Mouse (Mus musculus) stomach, postnatal 0 days (tissue): ENCODE data around the gene Cblb. TPM values are rescaled to one million over a fixed set of nuclear protein-coding genes. Genes with fewer than 3 reads are reported as not detected.

ENCODE experiments used
- ATAC-seq: fragments of 200-750 bp; cut with Nextera tagmentation; 2 replicates; pipeline ENCODE4 v1.8.0; 2017; ENCODE audit not compliant: low FRiP score, low TSS enrichment
- DNase-seq: peaks from one replicate; pipeline ENCODE4 v3.0.0-alpha.2; 2016; ENCODE audit warnings: low spot score
- H3K27ac ChIP-seq: fragments of 300-500 bp; sonication (generic); replicated peaks from 2 replicates; pipeline ENCODE4 v1.5.1; 2014; ENCODE audit warnings: mild to moderate bottlenecking, control low read depth
- H3K27me3 ChIP-seq: fragments of 300-500 bp; sonication (generic); 2 replicates; pipeline ENCODE4 v1.6.1; 2014; ENCODE audit warnings: low read length; ENCODE audit not compliant: control insufficient read depth, insufficient read depth
- H3K36me3 ChIP-seq: fragments of 300-500 bp; sonication (generic); 2 replicates; pipeline ENCODE4 v1.6.1; 2014; ENCODE audit warnings: low read length, mixed read lengths; ENCODE audit not compliant: control insufficient read depth, insufficient read depth
- H3K4me1 ChIP-seq: fragments of 300-500 bp; sonication (generic); replicated peaks from 2 replicates; pipeline ENCODE4 v1.6.1; 2014; ENCODE audit warnings: antibody characterized with exemption; ENCODE audit not compliant: control insufficient read depth, insufficient read depth
- H3K4me2 ChIP-seq: fragments of 300-500 bp; sonication (generic); replicated peaks from 2 replicates; pipeline ENCODE4 v1.6.1; 2014; ENCODE audit warnings: low read depth, mild to moderate bottlenecking, control low read depth, moderate library complexity
- H3K4me3 ChIP-seq: fragments of 300-500 bp; sonication (generic); 2 replicates; pipeline ENCODE4 v1.5.1; 2014; ENCODE audit warnings: low read depth, low read length, control low read depth
- H3K9ac ChIP-seq: fragments of 300-500 bp; sonication (generic); 2 replicates; pipeline ENCODE4 v1.6.1; 2014; ENCODE audit warnings: mild to moderate bottlenecking, low read length, control low read depth, mixed read lengths
- H3K9me3 ChIP-seq: fragments of 300-500 bp; sonication (generic); 2 replicates; pipeline ENCODE4 v1.6.1; 2016; ENCODE audit warnings: low read length; ENCODE audit not compliant: control insufficient read depth
- CTCF ChIP-seq: IDR thresholded peaks from 2 replicates; pipeline ENCODE4 v1.5.1; 2016; ENCODE audit warnings: antibody characterized with exemption, low read depth, mild to moderate bottlenecking, moderate library complexity
- EP300 ChIP-seq: optimal IDR thresholded peaks from 2 replicates; pipeline ENCODE3; 2016; ENCODE audit warnings: antibody characterized with exemption
- WGBS: fragments of 180-500 bp; shearing (Covaris S2); extraction: QIAGEN DNeasy Blood & Tissue Kit; methylation state at CpG from one replicate; pipeline ENCODE4 v1.1.7; 2014; 5-methylcytosine and 5-hydroxymethylcytosine counted together
- polyA plus RNA-seq: library from polyadenylated mRNA; unstranded; fragments of >200 nt; fragmentation: Nextera tagmentation; extraction: Ambion mirVana; gene quantifications from 2 replicates; pipeline ENCODE4 v1.2.1, GENCODE M21; 2015

Gene Cblb
- polyA plus RNA-seq, 1 experiment from 2014 or later: 4.0 TPM

- H3K4me3 ChIP-seq: no peak overlapping the region
- ATAC-seq (no peak), DNase-seq (no peak)
- no peak overlapping the region for H3K9ac ChIP-seq
- H3K36me3 ChIP-seq: 0 out of 2 replicates have a peak, but pooled peaks cover 3% of the 10 kb centered on the region
- WGBS: 68% methylated on average over 7 of the region's 7 CpGs
- no peaks in the 10 kb centered on the region for H3K9me3 ChIP-seq
- no peaks in the 10 kb centered on the region for H3K27me3 ChIP-seq
- no peaks in the 10 kb centered on the region for H3K4me1 ChIP-seq
- no peak overlapping the region for H3K4me2 ChIP-seq
- TF ChIP-seq CTCF (peak; percentile 62), EP300 (no peak)
- H3K27ac ChIP-seq: no peak overlapping the region
Measured at GRCm38 (mm10) chr16:52182057-52182456, 151.0 kb downstream of the Cblb start.

DNA sequence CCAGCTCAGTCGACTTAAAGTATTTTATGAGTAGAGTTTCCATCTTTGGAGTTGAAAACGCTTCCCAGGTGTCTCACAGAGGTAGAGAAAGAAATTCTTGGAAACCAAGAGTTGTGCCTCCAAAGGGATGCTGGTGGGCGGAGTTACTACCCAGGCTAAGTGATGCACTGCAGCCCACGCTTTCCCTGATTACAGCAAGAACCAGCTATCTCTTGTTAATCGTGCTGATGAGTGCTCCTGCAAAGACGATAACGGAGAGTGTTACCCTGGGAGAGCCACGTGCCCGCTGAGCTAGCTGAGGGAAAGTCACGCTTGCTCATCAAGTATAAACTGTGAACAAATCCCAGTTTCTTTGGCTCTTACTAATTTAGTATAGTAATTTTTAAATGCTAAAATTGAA, 153.3 kb downstream of the Cblb start:
- Histone ChIP-seq H3K36me3 (0 out of 2 replicates have a peak, but pooled peaks cover 3% of the 10 kb centered on the region), H3K9me3 (no peaks in the 10 kb centered on the region), H3K4me1 (no peaks in the 10 kb centered on the region), H3K9ac (no peak overlapping the region), H3K4me2 (no peak overlapping the region), H3K4me3 (no peak overlapping the region), H3K27ac (no peak overlapping the region), H3K27me3 (no peaks in the 10 kb centered on the region)
- ATAC-seq: no peak
- no peak for DNase-seq
- TF ChIP-seq EP300 (no peak), CTCF (no peak)
- 87% methylated on average over 10 of the region's 10 CpGs for WGBS

GRCm38 (mm10) chr16:52186731-52187130, 155.7 kb downstream of the Cblb start:
- TF ChIP-seq EP300 (no peak), CTCF (no peak)
- 21% methylated on average over 10 of the region's 10 CpGs for WGBS
- DNase-seq (peak; percentile 18), ATAC-seq (0 out of 2 replicates have a peak, but pooled peaks have one; percentile 40)
- H3K9ac ChIP-seq: no peak overlapping the region
- H3K27ac ChIP-seq: no peak overlapping the region
- no peaks in the 10 kb centered on the region for H3K9me3 ChIP-seq
- H3K4me2 ChIP-seq: no peak overlapping the region
- H3K36me3 ChIP-seq: peaks cover 15% of the 10 kb centered on the region; the same call in 1 of the 2 replicates
- H3K4me1 ChIP-seq: no peaks in the 10 kb centered on the region
- no peak overlapping the region for H3K4me3 ChIP-seq
- H3K27me3 ChIP-seq: no peaks in the 10 kb centered on the region

DNA sequence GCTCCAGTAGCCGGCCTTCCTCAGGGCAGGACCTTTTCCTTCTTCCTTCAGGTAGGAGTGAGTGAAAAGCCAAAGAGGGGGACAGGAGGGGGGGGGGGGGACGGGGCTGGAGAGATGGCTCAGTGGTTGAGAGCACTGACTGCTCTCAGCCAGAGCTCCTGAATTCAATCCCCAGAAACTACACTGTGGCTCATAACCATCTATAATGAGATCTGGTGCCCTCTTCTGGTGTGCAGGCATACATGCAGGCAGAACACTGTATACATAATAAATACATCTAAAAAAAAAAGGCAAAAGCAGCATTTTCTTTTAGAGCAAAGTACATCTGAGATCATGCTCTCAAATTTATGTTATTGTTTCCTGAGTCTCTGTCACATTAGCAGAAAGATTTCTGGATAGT, 158.1 kb downstream of the Cblb start:
- ATAC-seq (no peak), DNase-seq (no peak)
- Histone ChIP-seq H3K27me3 (no peaks in the 10 kb centered on the region), H3K9ac (no peak overlapping the region), H3K4me3 (no peak overlapping the region), H3K4me1 (no peaks in the 10 kb centered on the region), H3K36me3 (peaks cover 16% of the 10 kb centered on the region; the same call in 1 of the 2 replicates), H3K4me2 (no peak overlapping the region), H3K9me3 (no peaks in the 10 kb centered on the region), H3K27ac (no peak overlapping the region)
- TF ChIP-seq EP300 (no peak), CTCF (peak; percentile 64)
- WGBS: 50% methylated on average over 1 of the region's 2 CpGs

DNA sequence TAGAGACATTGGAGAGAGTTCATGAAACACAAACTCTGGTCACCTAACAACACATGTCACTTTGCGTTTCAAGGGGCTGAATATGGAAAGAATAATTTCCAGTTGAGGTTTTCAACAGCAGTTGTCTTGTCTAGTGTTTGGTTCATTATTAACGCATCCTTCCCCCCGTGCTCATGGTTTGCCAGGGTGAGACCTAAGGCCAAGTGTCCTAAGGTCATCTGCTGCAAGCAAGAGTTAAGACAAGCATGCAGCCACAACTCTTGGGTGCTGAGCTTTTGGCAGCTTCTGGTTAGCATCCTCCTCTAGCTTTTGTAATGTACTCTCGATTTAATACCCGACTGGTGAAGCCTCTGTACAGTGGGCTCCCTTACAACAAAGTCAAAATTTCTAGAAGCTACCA, 159.7 kb downstream of the Cblb start:
- 87% methylated on average over 5 of the region's 5 CpGs for WGBS
- Histone ChIP-seq H3K4me2 (no peak overlapping the region), H3K4me1 (no peaks in the 10 kb centered on the region), H3K27ac (no peak overlapping the region), H3K27me3 (no peaks in the 10 kb centered on the region), H3K36me3 (peaks cover 18% of the 10 kb centered on the region; the same call in 1 of the 2 replicates), H3K9ac (no peak overlapping the region), H3K4me3 (no peak overlapping the region), H3K9me3 (no peaks in the 10 kb centered on the region)
- ATAC-seq (no peak), DNase-seq (no peak)
- TF ChIP-seq EP300: no peak
- TF ChIP-seq CTCF: no peak

DNA sequence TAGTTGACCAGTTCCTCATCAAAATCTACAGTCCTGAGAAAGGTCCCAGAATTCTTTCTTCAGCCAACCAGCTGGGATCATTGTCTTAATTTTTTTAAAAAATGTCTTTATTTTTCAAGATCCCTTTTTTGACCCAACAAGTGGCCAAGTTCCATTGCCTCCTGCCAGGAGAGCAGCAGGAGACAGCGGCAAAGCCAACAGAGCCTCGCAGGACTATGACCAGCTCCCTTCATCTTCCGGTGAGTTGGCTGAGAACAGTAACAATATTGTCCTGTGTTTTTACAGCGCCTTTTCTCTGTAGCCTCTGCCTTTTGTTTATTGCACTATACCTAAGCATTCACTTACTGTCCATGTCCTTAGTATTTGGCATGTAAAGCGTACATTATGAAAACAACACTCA, 163.0 kb downstream of the Cblb start:
- TF ChIP-seq CTCF: no peak
- no peak for TF ChIP-seq EP300
- Histone ChIP-seq H3K9ac (no peak overlapping the region), H3K4me1 (no peaks in the 10 kb centered on the region), H3K27me3 (no peaks in the 10 kb centered on the region), H3K4me3 (no peak overlapping the region), H3K4me2 (no peak overlapping the region), H3K9me3 (no peaks in the 10 kb centered on the region), H3K27ac (no peak overlapping the region), H3K36me3 (peaks cover 18% of the 10 kb centered on the region; the same call in 1 of the 2 replicates)
- no peak for ATAC-seq
- 97% methylated on average over 5 of the region's 5 CpGs for WGBS
- no peak for DNase-seq
